Mouse (Mus musculus) urinary bladder, postnatal 10 days (tissue): ENCODE results near the gene Coasy.

Experiments used
- DNase-seq: peaks from one replicate; pipeline ENCODE4 v3.0.0; 2022; ENCODE audit warnings: low spot score

The Coasy gene

DNA sequence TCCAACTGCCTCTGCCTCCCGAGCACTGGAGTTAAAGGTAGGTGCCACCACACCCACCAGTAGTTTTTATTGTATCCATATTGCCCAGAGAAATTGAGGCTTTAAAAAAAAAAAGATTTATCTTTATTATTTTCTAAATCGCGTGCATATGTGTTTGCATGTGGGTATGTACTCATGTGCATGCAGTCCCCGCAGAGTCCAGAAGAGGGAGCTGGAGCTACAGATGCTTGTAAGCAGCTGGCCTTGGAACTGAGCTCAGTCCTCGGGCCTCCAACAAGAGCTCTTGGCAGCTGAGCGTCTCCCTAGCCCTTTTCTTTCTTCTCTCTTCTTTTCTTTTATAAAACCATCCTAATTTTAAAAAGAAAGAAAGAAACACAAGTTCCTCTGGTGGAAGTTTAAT is 49.3 kb downstream of the Coasy start:
- DNase-seq, result no peak

- DNase-seq, result no peak
These were observed 50.7 kb downstream of the Coasy start for GRCm38 (mm10) chr11:101133037-101133436.

DNA sequence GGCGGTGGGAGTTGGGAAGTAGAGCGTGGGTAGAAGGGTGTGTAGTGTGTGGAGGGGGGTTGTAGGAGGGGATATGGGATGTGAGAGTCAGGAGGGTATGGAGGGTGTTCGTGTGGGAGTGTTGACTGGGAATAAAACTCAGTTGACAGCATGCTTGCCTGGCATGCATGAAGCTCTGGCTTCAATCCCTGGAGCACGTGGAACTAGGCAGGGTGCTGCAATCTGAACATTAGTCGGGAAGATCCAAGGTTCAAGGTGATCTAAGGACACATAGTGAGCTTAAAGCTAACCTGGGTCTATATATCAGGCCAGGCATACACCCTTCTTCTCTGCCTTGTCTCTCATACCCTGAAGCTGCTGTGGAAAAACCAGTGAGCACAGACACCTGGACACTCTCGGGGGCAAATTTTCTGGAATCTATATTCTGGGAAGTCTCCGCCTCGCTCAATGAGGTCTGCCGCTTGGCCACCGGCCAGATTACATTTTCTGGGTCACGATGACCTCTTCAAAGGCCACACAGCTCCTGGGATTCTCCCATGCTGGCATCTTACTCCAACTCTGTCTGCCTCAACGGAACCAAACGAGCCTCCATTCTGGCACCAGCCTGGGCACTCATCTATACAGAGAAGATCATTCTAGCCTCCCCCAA is 52.0 kb downstream of the Coasy start:
- DNase-seq, result no peak
